Comparison of ENCODE assay signal across 30 mouse cellular contexts in the genomic region with DNA sequence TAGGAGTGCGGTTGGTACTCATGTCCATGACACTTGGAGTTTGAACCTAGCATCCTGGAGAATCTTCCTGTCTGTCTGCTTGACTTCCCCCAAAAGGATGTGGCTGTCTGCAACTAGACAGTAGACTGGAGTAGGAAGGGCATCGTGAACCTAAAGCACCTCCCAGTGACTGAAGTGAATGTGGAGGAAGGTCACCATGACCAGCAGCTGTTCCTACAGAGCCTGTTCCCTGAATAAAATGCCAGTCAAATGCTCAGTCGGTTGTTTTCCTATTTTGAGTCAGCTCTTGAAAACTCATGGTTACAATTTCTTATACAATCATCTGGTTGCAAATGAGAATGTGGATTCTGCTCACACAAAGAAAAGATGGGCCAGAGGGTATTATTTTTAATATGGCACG. TPM values are rescaled to one million over a fixed set of nuclear protein-coding genes. Genes with fewer than 3 reads are reported as not detected.
DNase-seq lines count a peak whose midpoint lies in the region; ATAC-seq and TF ChIP-seq lines count a peak whose summit lies in the region.
"Had no signal": no experiment of that assay in that cellular context is flagged by ENCODE, and none has a peak within 500 bp of the region (broad histone marks: within the 10 kb centered on the region; RNA-seq: fewer than 3 reads in every experiment).

No protein-coding gene starts in this region.

- no peak overlapping the region for H3K4me2 ChIP-seq in heart, postnatal 0 days (ENCODE audit: low read depth, low read length)
- H3K4me2 ChIP-seq: embryonic facial prominence, embryonic 13.5 days; forebrain, embryonic 12.5 days; forebrain, embryonic 15.5 days; heart, embryonic 12.5 days; heart, embryonic 15.5 days; hindbrain, embryonic 13.5 days; intestine, embryonic 15.5 days had no signal

- no peaks in the 10 kb centered on the region for H3K9me3 ChIP-seq in heart, postnatal 0 days (replicated peaks; ENCODE audit: control insufficient read depth, low read length)
- H3K9me3 ChIP-seq: embryonic facial prominence, embryonic 10.5 days; forebrain, embryonic 12.5 days; forebrain, embryonic 15.5 days; heart, embryonic 15.5 days; hindbrain, embryonic 10.5 days; hindbrain, embryonic 13.5 days; intestine, embryonic 15.5 days had no signal

- TF ChIP-seq CTCF in heart, postnatal 0 days (IDR thresholded peaks at IDR 0.05; ENCODE audit: low read depth) = no peak

- H3K27me3 ChIP-seq in heart, postnatal 0 days (ENCODE audit: control insufficient read depth, insufficient read depth, low read length) = no peaks in the 10 kb centered on the region
- H3K27me3 ChIP-seq: embryonic facial prominence, embryonic 13.5 days; forebrain, embryonic 12.5 days; forebrain, embryonic 15.5 days; heart, embryonic 12.5 days; heart, embryonic 15.5 days; hindbrain, embryonic 13.5 days; intestine, embryonic 15.5 days had no signal

- H3K27ac ChIP-seq in heart, postnatal 0 days (ENCODE audit: low read depth) = peak overlapping the region; percentile 31; the same call in 1 of the 2 replicates
- H3K27ac ChIP-seq: embryonic facial prominence, embryonic 10.5 days; embryonic facial prominence, embryonic 13.5 days; forebrain, embryonic 12.5 days; forebrain, embryonic 15.5 days; heart, embryonic 15.5 days; hindbrain, embryonic 10.5 days; hindbrain, embryonic 13.5 days; intestine, embryonic 15.5 days had no signal

- peak; percentile 65 for DNase-seq in heart, adult 11 months
- no peak for DNase-seq in heart, postnatal 25 days (ENCODE audit: low spot score)
- DNase-seq in heart, postnatal 0 days (ENCODE audit: low spot score) = no peak
- DNase-seq in heart, adult 18-20 months = no peak
- DNase-seq in A20 (ENCODE audit: low read depth, low spot score) = peak; percentile 16
- no peak for DNase-seq in spleen, postnatal 36 days (ENCODE audit: low spot score in 2 of 2)
- no peak for DNase-seq in left cerebral cortex, postnatal 10 days (ENCODE audit: extremely low spot score in 1 of 2, low spot score in 2 of 2)
- DNase-seq: adrenal gland, adult 2 months; adrenal gland, postnatal 14 days; B cell, adult 2 months; cerebellum, adult 11-12 months; cerebellum, adult 8-10 months; cerebellum, postnatal 10 days; cerebellum, postnatal 36 days; embryo, embryonic 11 days; gastrocnemius, postnatal 10 days; gastrocnemius, postnatal 36 days; heart, postnatal 14 days had no signal

- no peak overlapping the region for H3K4me3 ChIP-seq in heart, postnatal 0 days (ENCODE audit: low read depth, low read length)
- H3K4me3 ChIP-seq: embryonic facial prominence, embryonic 10.5 days; embryonic facial prominence, embryonic 13.5 days; erythroblast, embryonic 14.5 days; forebrain, embryonic 12.5 days; forebrain, embryonic 15.5 days; heart, embryonic 12.5 days; heart, embryonic 15.5 days; hindbrain, embryonic 10.5 days; hindbrain, embryonic 13.5 days; intestine, embryonic 15.5 days had no signal

- no peak for TF ChIP-seq EP300 in heart, postnatal 0 days (IDR thresholded peaks at IDR 0.05; ENCODE audit: low read depth)

- ATAC-seq in heart, postnatal 0 days (ENCODE audit: insufficient read depth, low read depth) = no peak
- 0 out of 2 replicates have a peak, but pooled peaks have one; percentile 22 for ATAC-seq in megakaryocyte-erythroid progenitor cell, adult 5-6 weeks (replicated peaks; ENCODE audit: low FRiP score, low TSS enrichment, poor library complexity, severe bottlenecking)
- ATAC-seq: forebrain, embryonic 15.5 days; hindbrain, embryonic 16.5 days; intestine, embryonic 15.5 days had no signal

- intact Hi-C loops in heart, postnatal 25 days (cut with DNase I) = no loop called here
- intact Hi-C loops in left cerebral cortex, postnatal 10 days (cut with DNase I) = no loop called here

- peaks cover 26% of the 10 kb centered on the region for H3K36me3 ChIP-seq in heart, postnatal 0 days (replicated peaks; ENCODE audit: control insufficient read depth, insufficient read depth, low read length)
- H3K36me3 ChIP-seq: intestine, embryonic 15.5 days had no signal

- WGBS in heart, postnatal 0 days = 63% methylated on average over 4 of the region's 4 CpGs

- no peak overlapping the region for H3K9ac ChIP-seq in heart, postnatal 0 days (replicated peaks; ENCODE audit: low read depth, low read length)
- H3K9ac ChIP-seq: embryonic facial prominence, embryonic 13.5 days; forebrain, embryonic 12.5 days; forebrain, embryonic 15.5 days; heart, embryonic 12.5 days; heart, embryonic 15.5 days; hindbrain, embryonic 13.5 days; intestine, embryonic 15.5 days had no signal

- H3K4me1 ChIP-seq in heart, postnatal 0 days (ENCODE audit: control insufficient read depth, insufficient read depth) = no peaks in the 10 kb centered on the region
- H3K4me1 ChIP-seq: embryonic facial prominence, embryonic 10.5 days; embryonic facial prominence, embryonic 13.5 days; forebrain, embryonic 12.5 days; forebrain, embryonic 15.5 days; hindbrain, embryonic 10.5 days; hindbrain, embryonic 13.5 days; intestine, embryonic 15.5 days had no signal

RNA-seq across cellular contexts. Expression of gene Oxct1, which starts 51.8 kb away (rescaled TPM):
- total RNA-seq in heart, postnatal 25 days (2021) = 1,000 to 10,000 TPM; 1,289 to 1,329 TPM
- total RNA-seq in heart, postnatal 0 days (2014; rRNA removed; ENCODE audit: low replicate concordance) = 262 and 335 TPM in 2 replicates
- polyA plus RNA-seq in heart, postnatal 0 days (2015; fragmentation: Nextera tagmentation; extraction: Ambion mirVana) = 301 and 332 TPM in 2 replicates
- 1,000 to 10,000 TPM; 1,232 to 1,451 TPM for total RNA-seq in heart, adult 18-20 months (2021)
- total RNA-seq in megakaryocyte-erythroid progenitor cell, adult 5-6 weeks (2014; fragmentation: Nextera tagmentation) = 51.3 and 65.2 TPM in 2 replicates
- 158 and 217 TPM in 2 replicates for total RNA-seq in megakaryocyte-erythroid progenitor cell, adult 5-6 weeks (2017)
- 100 to 1,000 TPM; 655 to 665 TPM for total RNA-seq in left cerebral cortex, postnatal 10 days (2021)

Comparison
In these comparisons a context has a peak if more than half of its experiments do, and no peak if none do; other contexts are left out.
1. DNase-seq: peak in heart, adult 11 months (single experiment) and A20 (single experiment); none in heart, postnatal 25 days (single experiment), heart, postnatal 0 days (single experiment), heart, adult 18-20 months (0 of 2), spleen, postnatal 36 days (0 of 2) and left cerebral cortex, postnatal 10 days (0 of 2).